Mouse (Mus musculus): ENCODE data around the gene Cdh4.

Gene Cdh4

DNA sequence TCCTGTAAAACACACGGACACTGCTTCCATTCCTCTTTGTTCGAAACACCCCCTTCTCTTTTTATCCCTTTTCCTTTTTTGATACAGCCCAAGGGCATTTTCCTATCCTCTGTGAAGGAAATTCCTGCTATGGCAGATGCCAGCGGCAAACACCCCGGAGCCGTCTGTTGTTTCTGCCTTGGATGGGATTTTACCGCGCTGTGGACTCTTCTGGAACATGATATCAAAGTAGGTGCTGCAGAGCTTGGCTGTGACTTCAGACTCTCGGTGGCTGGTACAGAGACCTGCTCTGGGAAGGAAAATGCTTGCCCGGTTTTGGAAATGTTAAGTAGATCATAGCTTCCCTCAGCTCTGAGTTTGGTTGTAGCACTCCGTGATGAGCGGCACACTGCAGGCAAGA is 156.7 kb downstream of the Cdh4 start:
- DNase-seq (ENCODE audit: low read depth, low spot score): no peak

GRCm38 (mm10) chr2:179599886-179600285 is 157.7 kb downstream of the Cdh4 start:
- no peak for DNase-seq (ENCODE audit: low read depth, low spot score)

DNA sequence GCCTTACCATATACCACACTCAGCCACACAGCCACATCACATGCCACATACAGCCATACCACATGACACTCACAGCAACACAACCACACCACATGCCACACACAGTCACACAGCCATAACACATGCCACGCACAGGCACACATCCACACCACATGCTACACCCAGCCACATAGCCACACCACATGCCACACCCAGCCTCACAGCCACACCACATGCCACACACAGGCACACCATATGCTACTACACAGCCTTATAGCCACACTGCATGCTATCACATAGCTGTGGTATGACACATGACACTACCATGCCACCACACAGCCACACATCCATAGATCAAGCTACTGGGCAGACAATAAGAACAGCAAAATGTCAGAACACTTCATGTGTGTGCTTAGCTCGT is 158.1 kb downstream of the Cdh4 start:
- DNase-seq (ENCODE audit: low read depth, low spot score): no peak

GRCm38 (mm10) chr2:179601167-179601566 is 158.9 kb downstream of the Cdh4 start:
- DNase-seq (ENCODE audit: low read depth, low spot score): no peak

DNA sequence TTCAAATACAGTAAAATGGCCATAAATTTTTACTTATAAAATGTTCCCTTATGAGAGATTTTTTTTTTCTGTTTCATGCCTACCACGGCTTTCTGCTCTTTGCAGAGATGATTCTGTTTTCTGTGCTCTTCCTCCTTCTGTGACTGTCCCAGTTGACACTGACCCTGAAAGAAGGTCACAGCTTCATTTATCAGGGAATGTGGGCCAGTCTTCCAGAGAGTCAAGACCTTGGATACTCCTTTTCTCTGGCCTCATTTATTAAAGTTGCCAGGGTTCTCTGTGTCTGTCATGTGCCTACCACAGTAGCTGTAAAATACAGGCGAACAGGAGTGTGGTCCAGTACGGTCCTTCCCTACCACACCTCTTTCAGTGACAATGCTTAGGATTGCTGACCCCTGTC is 162.5 kb downstream of the Cdh4 start:
- no peak for DNase-seq (ENCODE audit: low read depth, low spot score)

DNA sequence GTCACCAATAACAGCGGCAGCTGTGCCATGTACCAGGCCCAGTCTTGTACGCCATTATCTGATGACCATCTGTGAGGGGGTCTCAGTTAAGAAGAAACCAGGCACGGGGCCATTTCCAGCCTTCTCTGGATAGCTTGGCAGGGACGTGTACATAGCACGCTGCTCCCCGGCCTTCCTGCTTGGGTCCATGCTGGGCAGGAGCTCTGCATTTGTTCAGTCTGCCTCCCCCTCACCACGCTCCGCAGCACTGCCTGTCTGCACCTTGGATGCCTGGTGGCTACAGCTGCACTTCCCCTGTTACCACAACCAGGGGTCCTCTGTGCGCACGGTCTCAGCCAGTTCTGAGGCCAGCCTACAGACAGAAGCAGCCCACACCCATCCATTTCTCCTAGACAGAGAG is 163.0 kb downstream of the Cdh4 start:
- DNase-seq (ENCODE audit: low read depth, low spot score): no peak

DNA sequence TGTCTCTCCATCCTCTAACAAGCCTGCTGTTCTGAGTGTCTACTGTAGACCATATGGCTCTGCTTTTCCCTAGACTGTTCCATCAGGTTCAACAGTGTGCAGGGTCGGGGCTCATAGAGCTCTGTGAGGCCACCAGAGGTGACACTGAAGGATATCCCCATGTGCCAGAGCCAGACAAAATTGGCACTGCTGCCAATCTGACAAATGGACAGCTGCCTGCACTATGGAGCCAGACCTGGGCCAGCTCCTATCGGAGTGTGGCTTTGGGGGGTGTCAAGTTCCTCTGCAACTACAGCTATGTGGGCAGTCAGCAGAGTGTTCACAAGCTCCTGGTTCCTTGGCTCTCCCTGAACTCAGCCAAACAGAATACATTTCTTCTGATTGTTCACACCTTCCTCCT is 164.1 kb downstream of the Cdh4 start:
- no peak for DNase-seq (ENCODE audit: low read depth, low spot score)

DNA sequence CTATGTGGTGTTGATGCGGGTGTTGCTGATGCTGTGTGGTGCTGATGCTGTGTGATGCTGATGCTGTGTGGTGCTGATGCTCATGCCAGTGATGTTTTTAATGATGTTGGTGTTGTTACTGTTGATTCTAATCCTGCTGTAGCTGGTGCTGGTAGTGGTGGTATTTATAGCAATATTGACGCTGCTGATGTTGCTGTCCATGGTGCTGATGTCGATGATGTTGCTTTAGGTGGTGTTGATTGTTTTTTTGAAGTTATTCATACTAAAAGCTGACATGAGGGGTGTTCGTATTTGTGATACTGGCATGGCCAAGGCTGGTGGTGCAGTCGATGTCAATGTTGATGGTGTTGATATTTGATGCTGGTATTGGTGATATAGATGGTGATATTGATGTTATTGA is 173.7 kb downstream of the Cdh4 start:
- DNase-seq (ENCODE audit: low read depth, low spot score): peak; percentile 41

DNA sequence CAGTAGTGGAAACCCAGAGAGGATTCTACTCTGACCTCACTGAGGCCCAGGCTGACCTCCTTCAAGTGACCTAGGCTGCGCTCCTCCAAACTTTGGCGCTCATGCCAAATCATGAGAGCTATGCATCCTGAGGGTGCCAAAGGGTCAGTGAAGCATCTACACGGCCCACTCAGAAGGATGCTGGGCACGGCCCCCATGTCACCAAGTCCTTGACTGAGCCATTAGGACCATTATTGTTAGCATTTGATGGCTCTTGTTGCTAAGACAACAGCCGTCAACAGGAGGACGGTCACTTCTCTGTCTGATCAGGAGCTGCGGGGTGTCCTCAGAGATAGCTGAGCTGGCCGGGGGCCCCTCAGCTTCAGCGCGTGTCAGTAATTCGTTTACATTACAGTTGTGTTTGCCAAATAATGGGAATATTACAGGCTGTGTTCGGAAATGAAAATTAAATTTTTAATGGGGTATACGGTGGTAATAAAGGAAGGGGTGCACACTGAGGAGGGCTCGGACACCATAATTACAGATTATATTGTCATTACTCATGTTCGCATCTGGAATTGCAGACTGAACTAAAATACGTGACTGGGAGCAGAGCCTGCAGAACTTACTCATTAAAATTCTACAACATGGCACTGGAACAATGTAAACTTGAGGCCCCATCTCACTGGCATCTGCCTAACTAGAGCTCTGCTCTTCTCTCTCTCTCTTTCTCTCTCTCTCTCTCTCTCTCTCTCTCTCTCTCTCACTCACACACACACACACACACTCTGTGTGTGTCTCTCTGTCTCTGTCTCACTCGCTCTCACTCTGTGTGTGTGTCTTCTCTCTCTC is 181.6 kb downstream of the Cdh4 start:
- no peak for DNase-seq (ENCODE audit: low read depth, low spot score)

DNA sequence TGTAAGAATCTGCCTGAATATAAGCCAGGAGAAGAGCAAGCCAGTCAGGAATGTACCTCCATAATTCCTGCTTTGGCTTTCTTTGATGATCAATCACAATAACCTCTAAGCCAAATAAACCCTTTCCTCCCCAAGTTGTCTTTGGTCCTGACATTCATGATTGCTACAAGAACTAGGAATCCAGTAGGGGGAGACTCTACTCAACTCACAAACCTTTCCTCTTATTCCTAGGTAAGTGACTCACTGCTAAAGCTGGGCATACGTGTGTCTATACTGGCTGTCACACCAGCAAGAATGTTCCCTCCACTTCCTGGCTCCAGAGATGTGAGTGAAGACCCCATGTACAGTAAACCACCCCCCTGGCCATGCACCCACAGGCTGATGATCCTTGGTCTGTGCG is 185.3 kb downstream of the Cdh4 start:
- no peak for DNase-seq (ENCODE audit: low read depth, low spot score)

GRCm38 (mm10) chr2:179630720-179631119 is 188.5 kb downstream of the Cdh4 start:
- no peak for DNase-seq (ENCODE audit: low read depth, low spot score)

GRCm38 (mm10) chr2:179640576-179641301 is 198.5 kb downstream of the Cdh4 start:
- no peak for DNase-seq (ENCODE audit: low read depth, low spot score)

- DNase-seq (ENCODE audit: low read depth, low spot score): no peak
Measured at GRCm38 (mm10) chr2:179648573-179649263, 206.5 kb downstream of the Cdh4 start.

GRCm38 (mm10) chr2:179649370-179649769 is 207.1 kb downstream of the Cdh4 start:
- no peak for DNase-seq (ENCODE audit: low read depth, low spot score)

DNA sequence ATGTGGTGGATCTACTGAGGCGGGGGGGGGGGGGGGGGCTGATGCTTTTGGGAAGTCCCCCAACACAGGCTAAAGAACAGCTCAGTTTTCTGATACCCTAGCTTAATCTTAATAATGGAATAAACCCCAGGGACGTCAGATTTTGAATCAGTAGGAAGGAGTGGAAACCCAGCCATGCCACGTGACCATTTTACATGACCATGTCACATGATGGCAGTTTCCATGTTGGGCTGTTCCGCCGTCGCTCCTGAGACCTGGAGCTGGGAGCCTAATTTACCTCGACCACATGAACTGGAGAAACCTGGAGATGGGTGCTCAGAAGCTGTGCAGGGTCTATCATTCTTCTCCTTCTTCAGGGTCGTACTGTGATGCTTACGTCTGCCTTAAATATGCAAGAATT is 207.9 kb downstream of the Cdh4 start:
- DNase-seq (ENCODE audit: low read depth, low spot score): no peak

DNA sequence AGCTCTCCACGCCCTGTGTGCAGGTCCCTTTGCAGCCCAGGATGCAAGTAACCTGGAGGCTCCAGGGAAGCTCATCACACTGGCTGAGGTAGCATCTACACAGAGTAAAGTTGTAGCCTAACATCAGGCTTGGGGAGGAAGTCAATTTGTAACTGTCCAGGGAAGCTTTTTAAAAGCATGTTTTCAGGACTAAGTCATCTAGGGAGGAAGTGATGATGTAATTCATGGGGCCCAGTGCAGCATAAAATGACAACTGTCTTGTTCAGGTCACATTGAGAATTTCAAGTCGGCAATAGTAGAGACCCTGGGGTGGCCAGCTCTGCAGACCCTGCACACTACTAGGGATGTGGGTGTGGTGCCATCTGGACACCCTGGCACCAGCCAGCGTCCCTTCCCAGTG is 213.3 kb downstream of the Cdh4 start:
- no peak for DNase-seq (ENCODE audit: low read depth, low spot score)

GRCm38 (mm10) chr2:179659254-179659653 is 217.0 kb downstream of the Cdh4 start:
- peak; percentile 8 for DNase-seq (ENCODE audit: low read depth, low spot score)

- no peak for DNase-seq (ENCODE audit: low read depth, low spot score)
Measured at GRCm38 (mm10) chr2:179661998-179662714, 219.9 kb downstream of the Cdh4 start.

- DNase-seq (ENCODE audit: low read depth, low spot score): no peak
Measured at GRCm38 (mm10) chr2:179662739-179663138, 220.5 kb downstream of the Cdh4 start.

GRCm38 (mm10) chr2:179663652-179664051 is 221.4 kb downstream of the Cdh4 start:
- peak; percentile 21 for DNase-seq (ENCODE audit: low read depth, low spot score)

DNA sequence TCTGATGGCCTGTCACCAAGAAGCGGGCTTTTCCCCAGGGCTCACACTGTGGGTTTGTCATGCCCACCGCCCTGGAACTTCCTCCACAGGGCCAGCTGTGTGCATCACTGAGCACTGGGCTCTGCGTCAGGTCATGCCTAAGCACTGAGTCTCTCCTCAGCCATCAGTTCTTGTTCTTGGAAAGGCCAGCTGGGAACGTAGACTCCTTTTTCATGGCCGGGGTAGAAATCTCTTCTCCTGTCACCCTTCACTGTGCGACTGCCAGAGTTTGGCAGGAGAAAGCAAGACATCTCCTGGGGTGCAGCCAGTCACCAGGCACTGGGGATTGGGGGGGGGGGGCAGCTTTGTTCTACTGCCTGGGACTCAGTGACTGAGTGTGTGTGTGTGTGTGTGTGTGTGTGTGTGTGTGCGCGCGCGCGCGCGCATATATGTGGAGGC is 222.0 kb downstream of the Cdh4 start:
- DNase-seq (ENCODE audit: low read depth, low spot score): no peak

DNA sequence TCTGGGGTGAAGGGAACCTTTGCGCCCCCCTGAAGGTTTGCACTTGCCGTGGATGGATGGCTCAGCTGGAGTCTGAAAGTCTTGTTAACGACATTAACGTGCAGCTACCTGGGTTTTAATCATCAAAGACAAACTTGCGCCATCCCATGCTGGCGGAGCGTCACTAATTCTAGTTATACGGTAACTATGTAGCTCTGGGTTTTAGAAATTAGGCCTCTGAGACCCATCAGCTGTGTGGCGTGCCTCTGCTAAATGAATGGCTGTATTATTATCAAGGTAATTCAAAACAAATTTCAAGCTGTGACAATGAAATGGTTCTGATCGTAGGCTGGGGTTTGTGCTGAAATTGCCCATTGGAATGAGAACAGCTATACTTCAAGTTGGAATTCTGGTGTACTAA is 228.5 kb downstream of the Cdh4 start:
- no peak for DNase-seq (ENCODE audit: low read depth, low spot score)
